Mouse (Mus musculus): ENCODE measurements around the gene Pnn. TPM values are rescaled to one million over a fixed set of nuclear protein-coding genes. Genes with fewer than 3 reads are reported as not detected.

The Pnn gene
- polyA plus RNA-seq, 2 experiments: 27.3 to 43.8 TPM

DNA sequence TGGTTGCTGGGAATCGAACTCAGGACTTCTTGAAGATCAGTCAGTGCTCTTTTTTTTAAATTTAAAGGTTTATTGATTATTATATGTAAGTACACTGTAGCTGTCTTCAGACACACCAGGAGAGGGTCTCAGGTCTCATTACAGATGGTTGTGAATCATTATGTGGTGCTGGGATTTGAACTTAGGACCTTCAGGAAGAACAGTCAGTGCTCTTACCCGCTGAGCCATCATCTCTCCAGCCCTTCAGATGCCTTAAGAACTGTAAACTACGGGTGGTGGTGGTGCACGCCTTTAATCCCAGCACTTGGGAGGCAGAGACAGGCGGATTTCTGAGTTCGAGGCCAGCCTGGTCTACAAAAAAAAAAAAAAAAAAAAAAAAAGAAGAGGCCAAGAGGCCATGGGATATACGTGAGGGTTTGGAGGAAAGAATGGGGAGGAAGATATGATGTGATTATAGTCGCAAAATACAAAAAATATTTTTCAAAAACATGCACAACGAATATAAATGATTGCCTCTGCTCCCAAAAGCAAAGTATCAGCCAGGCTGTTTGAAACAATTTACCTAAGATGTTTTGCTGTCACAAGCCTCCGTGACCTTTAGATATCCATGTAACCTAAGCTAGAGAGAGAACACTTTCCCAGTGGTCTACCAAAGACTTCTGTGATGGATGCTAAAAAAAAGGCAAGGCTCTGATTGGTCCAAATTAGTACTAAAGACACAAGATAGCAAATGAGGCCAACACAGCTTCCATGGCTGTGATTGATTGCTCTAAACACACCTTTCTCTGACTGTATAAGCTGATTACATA, 27.3 kb upstream of the Pnn start:
- TF ChIP-seq CTCF (IDR thresholded peaks at IDR 0.05; ENCODE audit: low read depth) (no peak), EP300 (IDR thresholded peaks at IDR 0.05; ENCODE audit: low read depth) (no peak)
- H3K4me3 ChIP-seq (ENCODE audit: insufficient read depth in 1 of 2, low read depth in 2 of 2, low read length in 2 of 2): no peak overlapping the region
- peaks cover 0 to 7% of the 10 kb centered on the region in 2 experiments; a peak in 2 of 4 replicates for H3K4me1 ChIP-seq (replicated peaks; ENCODE audit: control insufficient read depth in 2 of 2, insufficient read depth in 2 of 2, low read length in 1 of 2)
- 63% methylated on average over 10 of the region's 10 CpGs for WGBS (ENCODE audit: insufficient replicate concordance)
- peak overlapping the region; percentile 43 for H3K4me2 ChIP-seq (ENCODE audit: low read depth)
- ATAC-seq (ENCODE audit: insufficient read depth) (no peak), DNase-seq (ENCODE audit: low read depth in 3 of 3, low spot score in 3 of 3) (no peak)
- H3K27me3 ChIP-seq (ENCODE audit: control insufficient read depth, insufficient read depth, low read length): no peaks in the 10 kb centered on the region
- H3K9ac ChIP-seq (replicated peaks): no peak overlapping the region
- peaks cover 12% of the 10 kb centered on the region for H3K36me3 ChIP-seq (replicated peaks; ENCODE audit: control insufficient read depth, insufficient read depth, low read depth)
- H3K27ac ChIP-seq: peak overlapping the region; percentile 88
- no peaks in the 10 kb centered on the region for H3K9me3 ChIP-seq (ENCODE audit: control insufficient read depth, low read length)

DNA sequence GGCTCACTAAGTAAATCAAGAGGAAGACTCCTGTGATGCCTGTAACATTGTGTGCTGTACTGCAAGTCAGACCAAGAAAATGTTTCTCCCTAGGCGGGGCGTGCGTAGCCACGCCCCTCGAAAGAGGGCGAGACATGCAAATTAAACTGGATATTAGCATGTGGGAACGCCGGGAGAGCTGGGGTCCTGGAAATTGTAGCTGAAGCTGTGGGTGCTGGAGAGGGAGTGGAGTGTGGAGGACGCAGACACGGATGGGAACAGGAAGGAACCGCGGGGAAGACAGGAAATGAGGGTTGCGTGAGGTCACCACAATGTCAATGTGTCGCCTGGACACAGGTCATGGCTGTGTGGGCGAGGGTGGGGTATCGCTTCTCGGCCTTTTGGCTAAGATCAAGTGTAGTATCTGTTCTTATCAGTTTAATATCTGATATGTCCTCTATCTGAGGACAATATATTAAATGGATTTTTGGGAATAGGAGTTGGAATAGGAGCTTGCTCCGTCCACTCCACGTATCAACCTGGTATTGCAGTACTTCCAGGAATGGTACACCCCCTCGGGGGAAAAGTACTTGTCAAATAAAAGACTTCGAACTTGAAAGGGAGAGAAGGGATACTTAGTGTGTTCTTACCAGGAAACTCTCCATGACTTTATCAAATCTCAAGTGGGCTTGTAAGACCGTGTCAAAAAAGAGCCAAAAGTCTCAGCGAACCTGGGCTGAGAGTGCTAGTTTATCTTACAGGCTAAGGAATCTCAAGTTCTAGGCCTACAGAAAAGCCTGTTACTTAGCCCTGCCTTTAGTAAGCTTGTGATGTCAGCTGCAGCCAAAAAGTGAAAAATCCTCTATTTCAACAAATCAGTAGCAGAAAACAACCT, 26.5 kb upstream of the Pnn start:
- peak; percentile 91 for ATAC-seq (ENCODE audit: insufficient read depth)
- WGBS (ENCODE audit: insufficient replicate concordance): 1% methylated on average over 23 of the region's 23 CpGs
- DNase-seq (ENCODE audit: low read depth in 3 of 3, low spot score in 3 of 3): peak; percentile 81 to 84 (median 84)
- H3K27me3 ChIP-seq (ENCODE audit: control insufficient read depth, insufficient read depth, low read length): no peaks in the 10 kb centered on the region
- peak overlapping the region; percentile 43 for H3K4me2 ChIP-seq (ENCODE audit: low read depth)
- peak overlapping the region; percentile 55 for H3K9ac ChIP-seq (replicated peaks)
- H3K9me3 ChIP-seq (ENCODE audit: control insufficient read depth, low read length): no peaks in the 10 kb centered on the region
- H3K4me3 ChIP-seq (ENCODE audit: insufficient read depth in 1 of 2, low read depth in 2 of 2, low read length in 2 of 2): peak overlapping the region in 1 of 2 experiments; percentile 47; a peak in 3 of 4 replicates
- H3K27ac ChIP-seq: peak overlapping the region; percentile 88
- H3K4me1 ChIP-seq (replicated peaks; ENCODE audit: control insufficient read depth in 2 of 2, insufficient read depth in 2 of 2, low read length in 1 of 2): peaks cover 0 to 7% of the 10 kb centered on the region in 2 experiments; a peak in 2 of 4 replicates
- peaks cover 20% of the 10 kb centered on the region for H3K36me3 ChIP-seq (replicated peaks; ENCODE audit: control insufficient read depth, insufficient read depth, low read depth)
- peak; percentile 51 for TF ChIP-seq EP300 (IDR thresholded peaks at IDR 0.05; ENCODE audit: low read depth)
- TF ChIP-seq CTCF (IDR thresholded peaks at IDR 0.05; ENCODE audit: low read depth): no peak

DNA sequence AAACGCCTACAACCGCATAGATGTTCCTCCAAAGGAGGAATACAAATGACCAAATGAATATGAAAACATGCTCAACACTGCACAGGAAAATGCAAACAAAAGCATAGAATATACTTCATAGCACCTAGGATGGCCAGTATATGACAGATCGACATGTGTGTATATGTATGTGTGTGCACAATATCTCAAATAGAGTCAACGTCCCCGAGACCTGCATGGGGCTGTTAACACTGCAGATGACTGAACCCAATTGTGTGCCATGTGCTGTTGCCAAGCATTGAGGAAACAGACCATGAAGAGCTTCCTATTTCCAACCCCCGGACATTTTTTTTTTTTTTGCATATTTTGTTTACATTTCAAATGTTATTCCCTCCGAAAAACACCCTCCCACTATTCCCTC, 25.8 kb upstream of the Pnn start:
- Histone ChIP-seq H3K27ac (peak overlapping the region; percentile 12), H3K4me2 (ENCODE audit: low read depth) (no peak overlapping the region)

DNA sequence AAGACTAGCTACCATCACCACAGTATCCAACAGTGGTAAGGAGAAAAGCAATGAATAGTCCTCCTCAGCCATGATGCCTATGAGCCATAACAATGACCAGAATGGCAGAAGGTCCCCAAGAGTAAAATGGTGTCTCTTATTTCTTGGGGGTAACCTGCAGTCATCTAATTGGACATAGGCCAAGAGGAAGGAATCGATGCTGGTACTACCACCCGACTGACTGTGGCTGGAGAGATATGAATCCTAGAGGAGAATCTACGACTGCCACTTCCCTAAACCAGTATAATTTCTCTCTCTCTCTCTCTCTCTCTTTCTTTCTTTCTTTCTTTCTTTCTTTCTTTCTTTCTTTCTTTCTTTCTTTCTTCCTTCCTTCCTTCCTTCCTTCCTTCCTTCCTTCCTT, 14.2 kb upstream of the Pnn start:
- Histone ChIP-seq H3K9me3 (ENCODE audit: control insufficient read depth, low read length) (no peaks in the 10 kb centered on the region), H3K4me1 (replicated peaks; ENCODE audit: control insufficient read depth in 2 of 2, insufficient read depth in 2 of 2, low read length in 1 of 2) (peaks cover 13 to 21% of the 10 kb centered on the region in 2 experiments), H3K27me3 (ENCODE audit: control insufficient read depth, insufficient read depth, low read length) (no peaks in the 10 kb centered on the region), H3K4me2 (ENCODE audit: low read depth) (no peak overlapping the region), H3K9ac (replicated peaks) (no peak overlapping the region), H3K27ac (no peak overlapping the region), H3K4me3 (ENCODE audit: insufficient read depth in 1 of 2, low read depth in 2 of 2, low read length in 2 of 2) (no peak overlapping the region), H3K36me3 (replicated peaks; ENCODE audit: control insufficient read depth, insufficient read depth, low read depth) (peaks cover 30% of the 10 kb centered on the region)
- TF ChIP-seq EP300 (IDR thresholded peaks at IDR 0.05; ENCODE audit: low read depth): no peak
- TF ChIP-seq CTCF (IDR thresholded peaks at IDR 0.05; ENCODE audit: low read depth): no peak
- DNase-seq (ENCODE audit: low read depth in 3 of 3, low spot score in 3 of 3) (no peak), ATAC-seq (ENCODE audit: insufficient read depth) (no peak)
- WGBS (ENCODE audit: insufficient replicate concordance): 54% methylated on average over 3 of the region's 3 CpGs

More for the DNA sequence above, 25.8 kb upstream of the Pnn start:
- 10% methylated on average over 7 of the region's 7 CpGs for WGBS (ENCODE audit: insufficient replicate concordance)
- ATAC-seq (ENCODE audit: insufficient read depth): peak; percentile 54
- H3K27me3 ChIP-seq (ENCODE audit: control insufficient read depth, insufficient read depth, low read length): no peaks in the 10 kb centered on the region
- H3K9me3 ChIP-seq (ENCODE audit: control insufficient read depth, low read length): no peaks in the 10 kb centered on the region
- no peak overlapping the region for H3K9ac ChIP-seq (replicated peaks)
- H3K4me3 ChIP-seq (ENCODE audit: insufficient read depth in 1 of 2, low read depth in 2 of 2, low read length in 2 of 2): no peak overlapping the region
- peaks cover 22% of the 10 kb centered on the region for H3K36me3 ChIP-seq (replicated peaks; ENCODE audit: control insufficient read depth, insufficient read depth, low read depth)
- TF ChIP-seq EP300 (IDR thresholded peaks at IDR 0.05; ENCODE audit: low read depth) (no peak), CTCF (IDR thresholded peaks at IDR 0.05; ENCODE audit: low read depth) (no peak)
- H3K4me1 ChIP-seq (replicated peaks; ENCODE audit: control insufficient read depth in 2 of 2, insufficient read depth in 2 of 2, low read length in 1 of 2): peaks cover 0 to 7% of the 10 kb centered on the region in 2 experiments; a peak in 2 of 4 replicates
- no peak for DNase-seq (ENCODE audit: low read depth in 3 of 3, low spot score in 3 of 3)
